Mouse (Mus musculus) limb, embryonic 14.5 days (tissue): ENCODE data around the gene Klhl3. TPM values are rescaled to one million over a fixed set of nuclear protein-coding genes. Genes with fewer than 3 reads are reported as not detected.

Experiments
- ATAC-seq: fragments of 200-750 bp; cut with Nextera tagmentation; 2 replicates; pipeline ENCODE4 v1.8.0; 2017; ENCODE audit warnings: low read depth, moderate number of reproducible peaks, moderate TSS enrichment; ENCODE audit not compliant: low FRiP score
- DNase-seq: peaks from one replicate; pipeline ENCODE4 v3.0.0-alpha.2; 2015; ENCODE audit warnings: low spot score
- H3K27ac ChIP-seq: fragments of 300-500 bp; sonication (generic); replicated peaks from 2 replicates; pipeline ENCODE4 v1.5.1; 2014; ENCODE audit warnings: low read depth, mild to moderate bottlenecking, low read length, moderate library complexity, mixed read lengths
- H3K27me3 ChIP-seq: fragments of 300-500 bp; sonication (generic); 2 replicates; pipeline ENCODE4 v1.6.1; 2014; ENCODE audit warnings: low read length, mixed read lengths; ENCODE audit not compliant: control insufficient read depth, insufficient read depth
- H3K36me3 ChIP-seq: fragments of 300-500 bp; sonication (generic); 2 replicates; pipeline ENCODE4 v1.6.1; 2014; ENCODE audit warnings: mild to moderate bottlenecking, low read length, moderate library complexity, mixed read lengths; ENCODE audit not compliant: control insufficient read depth, insufficient read depth
- H3K4me1 ChIP-seq: fragments of 300-500 bp; sonication (generic); 2 replicates; pipeline ENCODE4 v1.6.1; 2014; ENCODE audit warnings: antibody characterized with exemption, low read length, mixed read lengths; ENCODE audit not compliant: control insufficient read depth, insufficient read depth
- H3K4me2 ChIP-seq: fragments of 300-500 bp; sonication (generic); replicated peaks from 2 replicates; pipeline ENCODE4 v1.6.1; 2014; ENCODE audit warnings: low read depth, mild to moderate bottlenecking, low read length, moderate library complexity; ENCODE audit not compliant: severe bottlenecking
- H3K4me3 ChIP-seq: fragments of 300-500 bp; sonication (generic); replicated peaks from 2 replicates; pipeline ENCODE4 v1.5.1; 2014; ENCODE audit warnings: low read length
- H3K9ac ChIP-seq: fragments of 300-500 bp; sonication (generic); 2 replicates; pipeline ENCODE4 v1.6.1; 2014; ENCODE audit warnings: mild to moderate bottlenecking, low read depth, low read length, moderate library complexity; ENCODE audit not compliant: severe bottlenecking
- H3K9me3 ChIP-seq: fragments of 300-500 bp; sonication (generic); 2 replicates; pipeline ENCODE4 v1.6.1; 2016; ENCODE audit warnings: low read length; ENCODE audit not compliant: control insufficient read depth
- POLR2A ChIP-seq: fragments of 200-500 bp; IDR thresholded peaks from 2 replicates; pipeline ENCODE4 v1.8.0; 2012; ENCODE audit warnings: inconsistent platforms, mild to moderate bottlenecking, moderate library complexity, borderline replicate concordance; ENCODE audit not compliant: insufficient read depth, insufficient read length; ENCODE audit errors: extremely low read depth
- WGBS: fragments of 180-500 bp; shearing (Covaris S2); extraction: QIAGEN DNeasy Blood & Tissue Kit; methylation state at CpG from one replicate; pipeline ENCODE4 v1.1.7; 2014; 5-methylcytosine and 5-hydroxymethylcytosine counted together
- polyA plus RNA-seq, 2 experiments: library from polyadenylated mRNA; depleted of rRNA in 1 of 2; stranded (reverse) in 1 of 2; unstranded in 1 of 2; fragments of >200 nt; fragmentation: Nextera tagmentation in 1 of 2; extraction: Ambion mirVana in 1 of 2; gene quantifications; 2 replicates each; pipeline versions ENCODE4 v1.2.1 to v1.2.3; 2012 to 2014

Gene Klhl3
- polyA plus RNA-seq, 2 experiments = 3.0 to 3.7 TPM

- Histone ChIP-seq H3K9ac (no peak overlapping the region), H3K4me3 (no peak overlapping the region), H3K4me2 (no peak overlapping the region)
Measured at GRCm38 (mm10) chr13:58111306-58111705, 2.1 kb downstream of the Klhl3 start.

GRCm38 (mm10) chr13:58090643-58091042, 22.7 kb downstream of the Klhl3 start:
- no peaks in the 10 kb centered on the region for H3K9me3 ChIP-seq
- TF ChIP-seq POLR2A = no peak
- no peak for DNase-seq
- 52% methylated on average over 8 of the region's 8 CpGs for WGBS
- no peak overlapping the region for H3K4me3 ChIP-seq
- H3K27me3 ChIP-seq = no peaks in the 10 kb centered on the region
- H3K36me3 ChIP-seq = peaks cover 3% of the 10 kb centered on the region; the same call in 1 of the 2 replicates
- no peak overlapping the region for H3K4me2 ChIP-seq
- ATAC-seq = no peak
- H3K4me1 ChIP-seq = no peaks in the 10 kb centered on the region
- H3K9ac ChIP-seq = no peak overlapping the region
- no peak overlapping the region for H3K27ac ChIP-seq

More at GRCm38 (mm10) chr13:58111306-58111705, 2.1 kb downstream of the Klhl3 start:
- Histone ChIP-seq H3K27ac (no peak overlapping the region), H3K9me3 (no peaks in the 10 kb centered on the region), H3K27me3 (no peaks in the 10 kb centered on the region), H3K36me3 (no peaks in the 10 kb centered on the region), H3K4me1 (peaks cover 19% of the 10 kb centered on the region)
- ATAC-seq (no peak), DNase-seq (no peak)
- TF ChIP-seq POLR2A = no peak
- WGBS = 93% methylated on average over 6 of the region's 6 CpGs

- ATAC-seq = no peak
- Histone ChIP-seq H3K9me3 (no peaks in the 10 kb centered on the region), H3K36me3 (no peaks in the 10 kb centered on the region; the same call in 1 of the 2 replicates), H3K9ac (no peak overlapping the region), H3K27ac (no peak overlapping the region), H3K4me1 (no peaks in the 10 kb centered on the region), H3K4me3 (no peak overlapping the region), H3K4me2 (no peak overlapping the region), H3K27me3 (no peaks in the 10 kb centered on the region)
- TF ChIP-seq POLR2A = no peak
- no peak for DNase-seq
- WGBS = 82% methylated on average over 5 of the region's 5 CpGs
Measured at GRCm38 (mm10) chr13:58084396-58084795, 29.0 kb downstream of the Klhl3 start.

GRCm38 (mm10) chr13:58083521-58083920, 29.9 kb downstream of the Klhl3 start:
- H3K4me1 ChIP-seq = no peaks in the 10 kb centered on the region
- H3K4me3 ChIP-seq = no peak overlapping the region
- no peaks in the 10 kb centered on the region for H3K27me3 ChIP-seq
- no peak overlapping the region for H3K9ac ChIP-seq
- H3K36me3 ChIP-seq = no peaks in the 10 kb centered on the region; the same call in 1 of the 2 replicates
- ATAC-seq (no peak), DNase-seq (no peak)
- no peaks in the 10 kb centered on the region for H3K9me3 ChIP-seq
- no peak for TF ChIP-seq POLR2A
- no peak overlapping the region for H3K4me2 ChIP-seq
- WGBS = 83% methylated on average over 11 of the region's 11 CpGs
- H3K27ac ChIP-seq = no peak overlapping the region

GRCm38 (mm10) chr13:58083048-58083447, 30.3 kb downstream of the Klhl3 start:
- ATAC-seq = no peak
- Histone ChIP-seq H3K4me2 (no peak overlapping the region), H3K4me3 (no peak overlapping the region), H3K9ac (no peak overlapping the region), H3K27ac (no peak overlapping the region), H3K9me3 (no peaks in the 10 kb centered on the region), H3K36me3 (no peaks in the 10 kb centered on the region; the same call in 1 of the 2 replicates), H3K4me1 (no peaks in the 10 kb centered on the region), H3K27me3 (no peaks in the 10 kb centered on the region)
- no peak for TF ChIP-seq POLR2A
- no peak for DNase-seq
- WGBS = 69% methylated on average over 5 of the region's 5 CpGs

- no peaks in the 10 kb centered on the region for H3K27me3 ChIP-seq
- ATAC-seq = no peak
- no peaks in the 10 kb centered on the region for H3K36me3 ChIP-seq
- no peak for DNase-seq
- no peak overlapping the region for H3K4me3 ChIP-seq
- 85% methylated on average over 5 of the region's 5 CpGs for WGBS
- TF ChIP-seq POLR2A = no peak
- 0 out of 2 replicates have a peak, but pooled peaks cover 3% of the 10 kb centered on the region for H3K4me1 ChIP-seq
- H3K4me2 ChIP-seq = no peak overlapping the region
- no peak overlapping the region for H3K9ac ChIP-seq
- no peak overlapping the region for H3K27ac ChIP-seq
- no peaks in the 10 kb centered on the region for H3K9me3 ChIP-seq
Measured at GRCm38 (mm10) chr13:58078361-58078760, 35.0 kb downstream of the Klhl3 start.
